Mouse (Mus musculus): ENCODE measurements around the gene Taf8. TPM values are rescaled to one million over a fixed set of nuclear protein-coding genes. Genes with fewer than 3 reads are reported as not detected.

Taf8 gene
- 17.6 and 18.0 TPM in 2 replicates for polyA plus RNA-seq (2016; fragmentation: Nextera tagmentation; extraction: Ambion mirVana)

DNA sequence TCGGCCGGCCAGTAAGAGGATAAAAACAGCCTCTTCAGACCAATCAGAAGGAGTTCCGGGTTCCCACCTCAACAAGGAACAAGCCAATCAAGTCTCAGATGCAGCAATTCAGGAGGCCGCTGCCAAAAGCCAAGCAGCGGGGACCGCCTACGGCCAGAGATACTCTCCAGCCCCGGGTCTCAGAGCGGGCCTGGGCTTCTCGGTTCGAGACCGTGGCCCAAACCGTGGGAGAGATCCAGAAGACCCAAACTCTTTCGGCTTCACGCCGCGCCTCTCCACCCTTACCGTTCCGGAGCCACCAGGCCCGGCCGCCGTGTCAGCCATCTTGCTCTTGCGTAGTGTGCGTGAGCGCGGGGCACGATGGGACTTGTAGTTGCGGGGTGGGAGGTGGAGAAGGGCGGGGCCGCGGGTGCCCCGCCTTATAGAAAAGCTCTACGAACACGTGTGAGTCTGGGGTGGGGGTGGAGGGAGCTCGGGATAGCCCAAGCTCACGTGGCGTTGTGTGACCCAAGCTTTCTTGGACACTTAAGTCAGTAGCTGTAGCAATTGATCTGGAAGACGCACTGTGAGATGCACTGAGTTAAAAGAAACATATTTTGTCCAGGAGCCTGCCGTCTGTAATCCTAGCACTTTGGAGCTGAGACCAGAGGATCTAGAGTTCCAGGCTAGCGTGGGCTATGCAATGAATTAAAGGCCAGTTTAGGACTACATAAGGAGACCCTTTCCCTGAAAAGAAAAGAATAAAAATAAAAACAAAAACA is at the start of gene Taf8:
Taf8 (minus strand) TSS at position 347 of the 761 bp plus-strand sequence.
- Histone ChIP-seq H3K9me3 (replicated peaks) (no peaks in the 10 kb centered on the region), H3K4me3 (peak within 1 kb of the TSS; percentile 75), H3K27me3 (replicated peaks) (no peaks in the 10 kb centered on the region), H3K27ac (peak within 1 kb of the TSS; percentile 88), H3K9ac (peak within 1 kb of the TSS; percentile 81), H3K4me2 (peak within 1 kb of the TSS; percentile 84), H3K36me3 (peaks cover 35% of the 10 kb centered on the region), H3K4me1 (peaks cover 56% of the 10 kb centered on the region)
- ATAC-seq = peak; percentile 91
- WGBS (ENCODE audit: insufficient replicate concordance) = 2% methylated on average over 40 of the region's 40 CpGs

GRCm38 (mm10) chr17:47551049-47551448 is 49.0 kb upstream of the Taf8 start:
- H3K9ac ChIP-seq = no peak overlapping the region
- WGBS (ENCODE audit: insufficient replicate concordance) = 83% methylated on average over 7 of the region's 7 CpGs

DNA sequence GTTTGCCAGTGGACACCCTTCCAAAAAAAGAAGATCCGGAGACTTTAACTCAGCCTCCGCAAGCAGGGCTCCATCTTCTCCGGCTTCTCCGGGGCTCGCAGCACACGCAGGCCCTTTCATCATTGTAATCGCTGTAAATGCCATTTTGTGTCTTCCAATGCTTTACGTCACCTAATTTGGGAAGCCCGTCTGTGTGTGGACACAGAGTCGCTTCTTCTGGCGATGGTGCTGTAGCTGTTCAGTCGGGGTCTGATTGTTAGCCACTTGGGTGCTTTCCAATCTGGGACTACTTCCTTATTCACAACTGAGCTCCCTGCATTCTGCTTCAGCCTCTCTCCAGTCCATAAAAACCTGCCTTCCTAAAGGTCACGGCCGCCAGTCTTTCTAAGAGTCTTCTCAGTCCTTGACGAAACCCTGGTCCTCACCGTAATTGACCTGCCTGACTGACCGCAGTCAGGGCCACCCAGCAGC is 43.8 kb upstream of the Taf8 start:
- H3K9ac ChIP-seq = no peak overlapping the region
- no peak for ATAC-seq
- WGBS (ENCODE audit: insufficient replicate concordance) = 86% methylated on average over 17 of the region's 17 CpGs
- no peaks in the 10 kb centered on the region for H3K9me3 ChIP-seq (replicated peaks)
- H3K27ac ChIP-seq = 0 out of 2 replicates have a peak overlapping the region, but pooled peaks have one; percentile 12
- no peaks in the 10 kb centered on the region for H3K36me3 ChIP-seq
- no peaks in the 10 kb centered on the region for H3K27me3 ChIP-seq (replicated peaks)
- H3K4me1 ChIP-seq = peaks cover 31% of the 10 kb centered on the region
- no peak overlapping the region for H3K4me2 ChIP-seq
- H3K4me3 ChIP-seq = no peak overlapping the region

More at GRCm38 (mm10) chr17:47551049-47551448, 49.0 kb upstream of the Taf8 start:
- no peaks in the 10 kb centered on the region for H3K9me3 ChIP-seq (replicated peaks)
- no peaks in the 10 kb centered on the region for H3K27me3 ChIP-seq (replicated peaks)
- peaks cover 8% of the 10 kb centered on the region for H3K4me1 ChIP-seq
- H3K4me2 ChIP-seq = no peak overlapping the region
- no peak overlapping the region for H3K4me3 ChIP-seq
- no peaks in the 10 kb centered on the region for H3K36me3 ChIP-seq
- H3K27ac ChIP-seq = no peak overlapping the region
- ATAC-seq = no peak

DNA sequence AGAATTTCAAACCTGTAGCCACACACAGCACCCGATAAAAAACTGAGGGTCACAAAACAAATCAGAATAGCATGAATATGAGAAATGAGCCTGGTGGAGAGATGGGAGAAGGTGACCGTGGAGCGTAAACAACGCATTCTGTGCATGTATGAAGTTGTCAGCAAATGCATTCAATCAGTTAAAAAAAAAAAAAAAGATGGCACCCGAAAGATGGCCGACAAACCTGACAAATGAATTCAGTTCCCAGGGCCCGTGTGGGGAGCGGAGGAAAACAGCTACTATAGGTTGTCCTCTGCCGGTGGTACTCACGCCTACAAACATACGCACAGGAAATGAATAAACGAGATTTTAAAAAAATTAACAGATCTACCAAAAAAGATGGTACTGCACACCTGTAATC is 43.1 kb upstream of the Taf8 start:
- no peaks in the 10 kb centered on the region for H3K9me3 ChIP-seq (replicated peaks)
- H3K36me3 ChIP-seq = no peaks in the 10 kb centered on the region
- no peak for ATAC-seq
- no peak overlapping the region for H3K4me2 ChIP-seq
- no peak overlapping the region for H3K27ac ChIP-seq
- WGBS (ENCODE audit: insufficient replicate concordance) = 87% methylated on average over 12 of the region's 12 CpGs
- no peak overlapping the region for H3K9ac ChIP-seq
- H3K27me3 ChIP-seq (replicated peaks) = no peaks in the 10 kb centered on the region
- no peak overlapping the region for H3K4me3 ChIP-seq
- H3K4me1 ChIP-seq = peaks cover 33% of the 10 kb centered on the region

- H3K36me3 ChIP-seq = no peaks in the 10 kb centered on the region
- H3K9ac ChIP-seq = no peak overlapping the region
- no peaks in the 10 kb centered on the region for H3K27me3 ChIP-seq (replicated peaks)
- peaks cover 47% of the 10 kb centered on the region for H3K4me1 ChIP-seq
- no peak overlapping the region for H3K4me3 ChIP-seq
- peak overlapping the region; percentile 59; the same call in 1 of the 2 replicates for H3K27ac ChIP-seq
- WGBS (ENCODE audit: insufficient replicate concordance) = 65% methylated on average over 7 of the region's 7 CpGs
- ATAC-seq = no peak
- no peak overlapping the region for H3K4me2 ChIP-seq
- H3K9me3 ChIP-seq (replicated peaks) = no peaks in the 10 kb centered on the region
These were observed 41.1 kb upstream of the Taf8 start for GRCm38 (mm10) chr17:47543051-47543650.

DNA sequence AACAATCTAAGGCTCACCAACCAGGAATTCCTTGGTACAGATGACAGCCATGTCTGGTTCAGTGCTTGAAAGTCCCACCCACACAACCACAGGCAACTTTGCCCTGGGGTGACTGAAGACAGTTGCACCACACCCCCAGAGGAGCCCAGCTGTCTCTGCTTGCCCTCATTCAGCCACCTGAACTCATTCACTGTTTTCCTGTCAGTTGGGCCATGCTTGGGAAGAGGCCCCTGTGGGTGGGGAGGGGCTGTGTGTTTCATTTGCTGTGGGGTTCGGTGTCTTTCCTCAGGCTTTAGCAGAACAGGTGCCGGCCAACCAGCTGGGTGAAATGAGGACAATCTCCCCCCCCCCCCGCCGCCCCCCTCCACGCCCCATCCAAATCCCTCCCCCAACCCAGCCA is 40.0 kb upstream of the Taf8 start:
- peak; percentile 44 for ATAC-seq

DNA sequence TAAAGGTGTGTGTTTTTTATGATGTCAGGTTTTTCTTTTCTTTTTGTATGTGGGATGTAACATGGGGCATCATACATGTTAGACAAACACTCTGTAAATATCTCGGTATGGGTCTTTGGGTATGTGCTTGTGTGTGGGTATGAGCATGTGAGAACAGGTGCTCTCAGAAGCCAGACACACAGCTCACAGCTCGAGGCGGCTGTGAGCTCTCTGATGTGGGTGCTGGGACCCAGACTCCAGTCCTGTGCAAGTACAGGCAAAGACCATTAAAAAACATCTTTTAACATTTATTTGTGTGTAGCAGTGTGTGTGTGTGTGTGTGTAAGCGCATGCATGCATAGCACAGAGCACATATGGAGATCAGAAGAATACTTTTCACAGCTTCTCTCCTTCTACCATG is 37.0 kb upstream of the Taf8 start:
- H3K4me1 ChIP-seq = peaks cover 87% of the 10 kb centered on the region
- H3K9me3 ChIP-seq (replicated peaks) = no peaks in the 10 kb centered on the region
- no peaks in the 10 kb centered on the region for H3K27me3 ChIP-seq (replicated peaks)
- no peak for ATAC-seq
- no peak overlapping the region for H3K4me3 ChIP-seq
- H3K4me2 ChIP-seq = no peak overlapping the region
- no peaks in the 10 kb centered on the region for H3K36me3 ChIP-seq
- peak overlapping the region; percentile 33 for H3K27ac ChIP-seq
- WGBS (ENCODE audit: insufficient replicate concordance) = 89% methylated on average over 4 of the region's 4 CpGs
- H3K9ac ChIP-seq = no peak overlapping the region

More for the DNA sequence above, 40.0 kb upstream of the Taf8 start:
- Histone ChIP-seq H3K9me3 (replicated peaks) (no peaks in the 10 kb centered on the region), H3K4me2 (peak overlapping the region; percentile 30), H3K9ac (peak overlapping the region; percentile 39; the same call in 1 of the 2 replicates), H3K4me1 (peaks cover 58% of the 10 kb centered on the region), H3K27me3 (replicated peaks) (no peaks in the 10 kb centered on the region), H3K27ac (peak overlapping the region; percentile 59), H3K4me3 (no peak overlapping the region), H3K36me3 (no peaks in the 10 kb centered on the region)
- WGBS (ENCODE audit: insufficient replicate concordance) = 11% methylated on average over 3 of the region's 5 CpGs

DNA sequence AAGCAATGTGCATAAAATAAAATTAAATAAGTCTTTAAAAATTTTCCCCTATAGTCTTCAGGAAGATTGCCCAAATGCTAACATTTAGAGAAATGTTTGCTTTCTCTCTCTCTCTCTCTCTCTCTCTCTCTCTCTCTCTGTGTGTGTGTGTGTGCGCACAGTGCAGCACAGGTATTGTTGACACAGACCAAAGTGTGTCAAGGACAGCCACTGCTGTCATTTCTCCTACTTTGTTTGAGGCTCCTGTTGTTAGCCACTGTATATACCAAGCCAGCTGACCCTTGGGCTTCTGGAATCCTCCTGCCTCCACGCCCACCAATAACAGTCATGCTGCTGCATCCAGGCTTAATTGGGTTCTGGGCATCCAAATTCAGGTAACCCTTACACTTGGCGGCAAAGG is 36.0 kb upstream of the Taf8 start:
- no peaks in the 10 kb centered on the region for H3K27me3 ChIP-seq (replicated peaks)
- H3K4me1 ChIP-seq = peaks cover 93% of the 10 kb centered on the region
- WGBS (ENCODE audit: insufficient replicate concordance) = 87% methylated on average over 3 of the region's 3 CpGs
- no peaks in the 10 kb centered on the region for H3K9me3 ChIP-seq (replicated peaks)
- no peak for ATAC-seq
- H3K9ac ChIP-seq = no peak overlapping the region
- peak overlapping the region; percentile 65 for H3K27ac ChIP-seq
- no peak overlapping the region for H3K4me2 ChIP-seq
- no peak overlapping the region for H3K4me3 ChIP-seq
- H3K36me3 ChIP-seq = no peaks in the 10 kb centered on the region

- peaks cover 93% of the 10 kb centered on the region for H3K4me1 ChIP-seq
- H3K9ac ChIP-seq = peak overlapping the region; percentile 59
- peak overlapping the region; percentile 60 for H3K4me2 ChIP-seq
- peak; percentile 94 for ATAC-seq
- peak overlapping the region; percentile 19 for H3K4me3 ChIP-seq
- no peaks in the 10 kb centered on the region for H3K9me3 ChIP-seq (replicated peaks)
- peak overlapping the region; percentile 99 for H3K27ac ChIP-seq
- H3K36me3 ChIP-seq = no peaks in the 10 kb centered on the region
- no peaks in the 10 kb centered on the region for H3K27me3 ChIP-seq (replicated peaks)
- WGBS (ENCODE audit: insufficient replicate concordance) = 10% methylated on average over 9 of the region's 9 CpGs
These were observed 33.7 kb upstream of the Taf8 start for GRCm38 (mm10) chr17:47535812-47536236.

- 93% methylated on average over 13 of the region's 13 CpGs for WGBS (ENCODE audit: insufficient replicate concordance)
- no peak for ATAC-seq
- peaks cover 90% of the 10 kb centered on the region for H3K4me1 ChIP-seq
- H3K4me2 ChIP-seq = no peak overlapping the region
- no peak overlapping the region for H3K9ac ChIP-seq
- peak overlapping the region; percentile 99 for H3K27ac ChIP-seq
- no peak overlapping the region for H3K4me3 ChIP-seq
- no peaks in the 10 kb centered on the region for H3K27me3 ChIP-seq (replicated peaks)
- no peaks in the 10 kb centered on the region for H3K36me3 ChIP-seq
- H3K9me3 ChIP-seq (replicated peaks) = no peaks in the 10 kb centered on the region
These were observed 31.6 kb upstream of the Taf8 start for GRCm38 (mm10) chr17:47533691-47534090.

GRCm38 (mm10) chr17:47532364-47532763 is 30.3 kb upstream of the Taf8 start:
- Histone ChIP-seq H3K4me3 (no peak overlapping the region), H3K4me2 (peak overlapping the region; percentile 52), H3K27ac (peak overlapping the region; percentile 99), H3K36me3 (no peaks in the 10 kb centered on the region), H3K9me3 (replicated peaks) (no peaks in the 10 kb centered on the region), H3K27me3 (replicated peaks) (no peaks in the 10 kb centered on the region), H3K9ac (peak overlapping the region; percentile 53), H3K4me1 (peaks cover 92% of the 10 kb centered on the region)
- ATAC-seq = peak; percentile 40
- 65% methylated on average over 5 of the region's 5 CpGs for WGBS (ENCODE audit: insufficient replicate concordance)

GRCm38 (mm10) chr17:47531387-47531818 is 29.3 kb upstream of the Taf8 start:
- Histone ChIP-seq H3K27ac (peak overlapping the region; percentile 99), H3K4me2 (no peak overlapping the region), H3K4me1 (peaks cover 92% of the 10 kb centered on the region), H3K27me3 (replicated peaks) (no peaks in the 10 kb centered on the region), H3K9ac (no peak overlapping the region), H3K36me3 (no peaks in the 10 kb centered on the region), H3K9me3 (replicated peaks) (no peaks in the 10 kb centered on the region), H3K4me3 (no peak overlapping the region)
- 62% methylated on average over 10 of the region's 10 CpGs for WGBS (ENCODE audit: insufficient replicate concordance)
- no peak for ATAC-seq

Measured in liver, embryonic 12.5 days (tissue).